Mouse (Mus musculus): ENCODE measurements around the gene Dcaf7. TPM values are rescaled to one million over a fixed set of nuclear protein-coding genes. Genes with fewer than 3 reads are reported as not detected.
A peak's percentile ranks its signal among the peaks of the same experiment; 100 is the strongest.
"Not testable (repeated sequence)": the region's sequence is repeated elsewhere in the genome, so short reads cannot be mapped to it uniquely, and the experiment has no call there.

Dcaf7 gene
- total RNA-seq, 4 experiments from 2014 or later = 21.1 to 27.1 (median 25.0) TPM

DNA sequence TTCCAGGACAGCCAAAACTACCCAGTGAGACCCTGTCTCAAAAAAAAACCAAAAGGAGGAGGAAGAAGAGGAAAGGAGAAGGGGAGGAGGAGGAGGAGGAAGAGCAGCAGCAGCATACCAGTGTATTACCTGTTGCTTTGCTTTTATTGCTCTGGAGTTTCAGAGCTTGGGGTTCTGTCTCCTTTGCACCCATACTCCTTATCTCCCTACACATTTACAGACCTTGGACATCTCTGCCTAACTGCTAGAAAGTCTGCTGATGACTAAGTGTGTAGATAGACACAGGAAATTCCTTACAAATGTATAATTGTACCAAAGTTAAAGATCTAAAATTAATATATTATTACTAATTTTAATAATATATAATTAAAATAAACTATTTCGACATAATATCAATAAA lies 8.6 kb downstream of the Dcaf7 start:
- DNase-seq (ENCODE audit: low spot score in 2 of 2) = no peak

DNA sequence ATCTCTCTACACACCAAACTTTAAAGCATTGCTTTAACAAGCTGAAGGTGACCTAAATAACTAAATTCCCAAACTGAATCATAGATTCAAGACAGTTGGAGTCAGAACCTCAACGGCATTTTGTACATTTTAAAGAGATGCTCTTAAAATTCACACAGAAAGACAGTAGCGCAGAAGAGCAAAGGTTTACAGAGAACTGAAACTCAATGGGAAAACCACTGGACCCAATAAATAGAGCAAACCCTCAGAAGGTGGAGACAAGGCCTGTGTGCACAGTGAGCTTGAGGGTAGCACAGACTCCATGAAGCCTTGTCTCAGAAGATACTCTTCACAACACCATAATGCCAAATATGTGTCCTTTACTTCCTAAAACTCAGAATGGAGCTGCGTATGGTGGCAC lies 9.1 kb downstream of the Dcaf7 start:
- no peak for DNase-seq (ENCODE audit: low spot score in 2 of 2)

DNA sequence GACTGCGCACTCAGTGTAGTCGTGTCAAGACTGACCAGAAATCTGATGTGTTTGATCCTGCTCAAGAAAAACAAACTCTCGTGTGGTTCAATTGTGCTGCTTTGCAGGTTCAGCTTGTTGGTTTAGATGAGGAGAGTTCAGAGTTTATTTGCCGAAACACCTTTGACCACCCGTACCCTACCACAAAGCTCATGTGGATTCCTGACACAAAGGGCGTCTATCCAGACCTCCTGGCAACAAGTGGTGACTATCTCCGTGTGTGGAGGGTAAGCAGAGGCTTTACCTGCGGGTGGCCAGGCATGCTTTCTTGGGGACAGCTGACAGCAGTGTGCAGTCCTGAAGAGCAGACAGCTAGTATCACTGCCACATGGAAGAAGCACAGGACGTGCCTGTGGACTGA lies 9.9 kb downstream of the Dcaf7 start:
- DNase-seq (ENCODE audit: low spot score in 2 of 2) = no peak

DNA sequence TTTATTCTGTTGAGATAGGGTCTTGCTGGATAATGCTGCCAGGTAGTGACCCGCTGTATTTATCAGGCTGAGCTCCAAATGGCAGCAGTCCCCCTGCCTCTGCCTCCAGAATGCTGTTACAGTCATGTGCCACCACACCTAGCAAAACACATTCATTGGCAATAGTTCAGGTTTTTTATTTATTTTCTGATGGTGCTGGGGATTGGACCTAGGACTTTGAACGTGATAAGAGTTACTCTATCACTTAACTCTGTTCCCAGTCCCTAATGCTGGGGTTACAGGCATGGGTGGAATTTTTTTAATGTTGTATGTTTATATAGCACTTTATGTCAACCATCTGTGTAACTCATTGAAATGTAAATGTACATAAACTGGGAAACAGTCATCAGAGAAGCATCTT lies 17.2 kb downstream of the Dcaf7 start:
- no peak for DNase-seq (ENCODE audit: low spot score in 2 of 2)

DNA sequence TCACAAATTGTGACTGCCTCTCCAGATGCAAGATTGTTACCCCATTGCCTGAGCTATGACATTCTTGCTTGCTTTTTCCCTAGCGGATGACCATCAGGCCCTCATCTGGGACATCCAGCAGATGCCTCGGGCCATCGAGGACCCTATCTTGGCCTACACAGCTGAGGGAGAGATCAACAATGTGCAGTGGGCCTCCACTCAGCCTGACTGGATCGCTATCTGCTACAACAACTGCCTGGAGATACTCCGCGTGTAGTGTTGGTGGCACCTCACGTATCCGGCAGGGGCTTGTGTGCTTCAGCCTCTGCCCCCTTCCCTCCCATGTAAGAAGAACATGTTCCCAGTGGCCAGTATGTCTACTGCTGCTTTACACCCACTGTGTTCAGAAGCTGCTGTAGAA lies 17.9 kb downstream of the Dcaf7 start:
- no peak for DNase-seq (ENCODE audit: low spot score in 2 of 2)

DNA sequence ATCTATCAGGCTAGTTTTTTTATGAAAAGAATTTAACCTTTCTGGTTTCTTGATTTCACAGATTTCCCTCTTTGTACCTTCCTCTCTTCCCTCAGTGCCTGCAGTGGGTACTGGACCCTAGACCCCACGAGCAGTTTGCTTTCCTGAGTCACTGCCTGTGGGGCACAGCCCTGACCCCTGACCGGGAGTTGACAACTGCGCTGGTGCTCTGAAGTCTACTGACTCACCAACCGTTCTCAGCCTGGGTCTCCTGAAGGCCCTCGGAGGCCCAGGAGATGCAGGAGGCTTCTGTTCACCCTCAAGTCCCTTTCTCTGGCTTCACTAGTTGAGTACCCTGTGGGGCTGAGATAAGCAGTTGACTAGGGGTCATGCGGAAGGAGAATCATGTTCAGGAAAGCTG lies 18.7 kb downstream of the Dcaf7 start:
- DNase-seq (ENCODE audit: low spot score in 2 of 2) = no peak

DNA sequence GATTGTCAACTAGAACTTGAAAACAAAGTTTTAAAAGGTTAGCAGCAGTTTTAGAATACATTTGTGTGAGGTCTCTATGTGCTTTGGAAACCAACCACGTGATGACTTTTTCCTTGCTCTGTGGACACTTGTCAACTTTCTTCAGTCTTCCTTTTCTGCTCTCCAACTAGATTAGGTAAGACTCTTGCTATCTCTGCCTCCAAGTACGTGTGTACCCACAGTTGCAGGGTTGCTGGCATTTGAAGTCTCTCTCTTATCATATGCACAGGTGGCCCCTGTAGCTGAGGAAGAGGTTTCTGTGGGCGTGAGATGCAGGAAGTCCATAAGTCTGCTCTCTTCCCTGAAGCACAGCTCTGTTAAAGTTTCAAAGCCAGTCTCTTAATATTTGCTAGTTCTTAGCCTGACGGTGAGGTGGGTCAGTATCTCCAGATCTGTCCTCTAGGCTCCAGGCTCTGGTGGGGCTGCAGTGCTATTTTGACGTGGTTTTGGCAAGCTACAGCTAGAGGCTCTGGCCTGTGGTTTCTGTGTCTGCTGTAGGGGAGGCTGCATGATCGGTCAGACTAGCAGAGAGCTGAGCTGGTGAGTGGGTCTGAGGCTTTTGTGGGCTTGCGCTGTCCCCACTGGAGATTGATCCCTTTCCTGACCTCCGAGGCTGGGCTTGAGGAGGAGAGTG lies 20.3 kb downstream of the Dcaf7 start:
- DNase-seq (ENCODE audit: low spot score in 2 of 2) = no peak

DNA sequence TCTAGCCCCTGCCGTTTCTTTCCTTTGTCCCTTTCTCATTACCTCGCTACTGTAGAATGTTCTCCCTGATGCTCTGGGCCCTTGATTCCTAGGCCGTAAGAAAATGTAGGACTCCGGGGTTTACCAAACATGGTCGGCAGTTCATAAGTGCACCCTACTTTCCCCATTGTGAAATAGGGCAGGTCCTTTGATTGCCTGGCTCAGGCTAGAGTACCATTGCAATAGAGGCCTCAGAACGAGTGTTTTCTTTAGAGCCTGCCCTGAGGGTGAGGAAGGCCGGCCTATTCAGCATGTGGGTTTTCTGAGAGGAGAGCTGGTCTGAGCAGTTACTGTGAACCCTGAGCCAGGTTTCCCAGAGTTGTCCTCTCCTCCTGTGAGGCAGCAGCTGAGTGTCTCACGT lies 21.3 kb downstream of the Dcaf7 start:
- DNase-seq (ENCODE audit: low spot score in 2 of 2) = no peak

DNA sequence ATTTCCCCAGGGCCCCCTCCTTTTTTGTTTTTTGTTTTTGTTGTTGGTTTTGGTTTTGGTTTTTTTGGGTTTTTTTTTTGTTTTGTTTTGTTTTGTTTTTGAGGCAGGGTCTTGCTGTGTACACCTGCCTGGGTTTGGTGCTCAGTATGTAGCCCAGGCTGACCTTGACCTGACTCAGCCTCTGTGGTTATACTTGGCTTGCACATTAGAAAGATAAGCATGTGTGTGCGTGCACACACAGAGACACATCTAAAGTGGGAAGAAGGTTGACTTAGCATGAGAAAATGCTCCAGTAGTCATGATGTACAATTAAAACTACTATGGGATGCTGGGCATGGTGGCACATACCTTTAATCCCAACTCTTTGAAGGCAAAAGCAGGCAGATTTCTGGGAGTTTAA lies 23.9 kb downstream of the Dcaf7 start:
- DNase-seq (ENCODE audit: low spot score in 2 of 2) = no peak

DNA sequence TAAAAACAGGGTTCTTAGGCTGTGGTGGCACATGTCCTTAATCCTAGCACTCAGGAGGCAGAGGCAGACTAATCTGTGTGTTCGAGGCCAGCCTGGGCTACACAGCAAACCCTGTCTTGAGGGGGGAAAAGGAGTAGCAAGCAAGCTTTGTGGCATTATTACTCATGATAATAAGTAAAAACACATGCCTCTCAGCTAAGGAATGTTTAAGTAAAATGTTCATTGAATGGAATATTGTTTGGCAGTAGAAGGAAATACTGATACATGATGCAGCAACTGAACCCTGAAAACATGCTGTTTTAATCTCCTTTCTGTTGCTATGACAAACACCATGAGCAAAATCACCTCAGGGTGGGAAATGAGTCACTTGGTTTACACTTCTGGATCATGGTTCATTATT lies 24.6 kb downstream of the Dcaf7 start:
- DNase-seq (ENCODE audit: low spot score in 2 of 2) = no peak

DNA sequence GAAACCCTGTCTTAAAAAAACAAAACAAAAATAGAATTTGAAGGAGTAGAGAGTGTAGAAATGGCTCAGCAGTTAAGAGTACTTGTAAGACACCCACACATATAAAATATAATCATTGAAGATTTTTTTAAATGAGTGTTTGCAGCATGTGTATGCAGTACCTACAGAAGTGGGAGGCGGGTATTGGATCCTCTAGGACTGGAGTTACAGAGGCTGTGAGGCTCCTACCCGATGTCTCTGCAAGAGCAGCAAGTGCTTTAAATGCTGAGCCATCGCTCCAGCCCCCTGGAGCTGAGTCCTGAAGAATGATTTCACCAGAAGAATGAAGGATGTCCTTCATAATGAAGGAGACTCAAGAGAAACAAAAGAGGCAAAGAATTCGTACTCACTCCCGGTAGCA lies 27.1 kb downstream of the Dcaf7 start:
- DNase-seq (ENCODE audit: low spot score in 2 of 2) = no peak

DNA sequence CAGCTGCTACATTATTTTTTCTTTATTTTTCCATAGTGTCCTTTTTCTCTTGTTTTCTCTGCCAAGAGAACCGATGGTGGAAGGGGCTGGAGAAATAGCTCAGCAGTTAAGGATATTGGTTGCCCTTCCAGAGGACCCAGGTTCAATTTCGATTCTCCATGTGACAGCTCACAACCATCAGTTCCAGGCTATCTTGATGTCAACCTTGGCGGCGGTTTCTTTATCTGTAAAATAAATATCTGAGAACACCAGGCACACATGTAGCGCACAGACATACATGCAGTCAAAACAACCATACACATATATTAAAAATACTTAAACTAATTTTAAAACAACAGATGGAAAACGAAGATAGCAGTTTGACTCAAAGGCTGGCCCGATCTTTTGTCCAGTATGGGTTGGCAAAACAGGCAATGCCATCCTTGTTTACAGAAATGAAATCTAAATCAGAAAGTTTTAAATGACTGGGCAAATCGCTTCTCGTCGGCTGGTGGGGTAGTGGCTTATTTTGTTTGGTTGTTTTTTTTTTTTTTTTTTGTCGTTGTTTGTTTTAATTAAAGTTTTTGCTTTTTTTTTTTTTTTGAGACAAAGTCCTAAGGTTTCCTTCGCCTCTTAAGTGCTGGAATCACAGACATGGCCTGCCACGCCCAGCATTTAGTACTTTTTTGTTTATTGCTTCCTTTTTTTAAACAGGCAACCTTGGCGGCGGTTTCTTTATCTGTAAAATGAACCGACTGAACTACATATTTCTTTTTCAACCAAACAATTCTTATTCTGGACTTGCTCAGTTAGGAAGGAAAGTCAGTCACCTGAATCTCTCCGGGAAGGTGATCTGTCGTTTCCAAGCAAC lies 28.6 kb downstream of the Dcaf7 start:
- no peak for DNase-seq (ENCODE audit: low spot score in 2 of 2)

DNA sequence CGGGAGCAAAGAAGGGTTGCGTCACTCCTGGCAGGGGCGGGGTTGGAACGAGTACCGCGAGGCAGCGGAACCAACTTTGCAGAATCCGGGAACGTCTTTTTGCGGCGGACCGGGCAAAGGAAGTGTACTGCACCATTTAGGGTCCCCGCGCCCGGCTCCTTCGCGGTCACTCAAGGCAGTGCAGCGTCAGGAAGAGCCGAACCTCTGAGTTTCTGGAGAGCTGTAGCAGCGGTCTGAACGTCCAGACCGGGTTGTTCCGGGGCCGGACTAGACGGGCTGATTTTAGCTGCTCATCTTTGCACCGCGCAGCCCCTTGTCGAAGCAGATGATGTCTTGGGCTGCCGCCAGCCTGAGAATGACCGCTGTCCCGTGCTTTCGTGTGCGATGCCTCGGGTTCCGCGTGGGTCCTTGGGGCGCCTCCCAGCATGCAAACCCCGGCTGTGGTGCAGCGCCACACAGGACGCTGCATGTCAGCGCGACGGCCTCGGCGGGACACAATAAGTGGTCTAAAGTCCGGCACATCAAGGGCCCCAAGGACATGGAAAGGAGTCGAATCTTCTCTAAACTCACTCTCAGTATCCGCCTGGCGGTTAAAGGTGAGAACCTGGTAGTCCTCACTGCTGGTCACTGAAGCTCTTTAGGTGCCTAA lies 29.4 kb downstream of the Dcaf7 start, which contains the start of gene Taco1:
Taco1 (plus strand) TSS at position 139 of the 649 bp plus-strand sequence.
- peak; percentile 90 to 92 for DNase-seq (ENCODE audit: low spot score in 2 of 2)

DNA sequence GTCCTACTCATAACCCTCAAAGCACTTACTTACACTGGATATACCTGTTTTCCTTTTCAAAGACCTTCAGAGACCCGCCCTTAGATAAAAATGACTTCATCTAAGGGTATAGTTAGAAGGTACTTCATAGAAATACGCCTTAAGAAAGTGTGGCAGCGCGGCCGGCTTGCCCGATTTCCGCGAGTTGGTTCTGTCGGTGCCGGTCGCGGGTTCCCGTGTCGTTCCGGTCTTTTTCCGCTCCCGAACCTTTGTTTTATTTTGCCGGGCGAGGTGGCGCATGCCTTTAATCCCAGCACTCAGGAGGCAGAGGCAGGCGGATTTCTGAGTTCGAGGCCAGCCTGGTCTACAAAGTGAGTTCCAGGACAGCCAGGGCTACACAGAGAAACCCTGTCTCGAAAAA lies 29.9 kb downstream of the Dcaf7 start:
- not testable (repeated sequence) for DNase-seq (ENCODE audit: low spot score in 2 of 2)

DNA sequence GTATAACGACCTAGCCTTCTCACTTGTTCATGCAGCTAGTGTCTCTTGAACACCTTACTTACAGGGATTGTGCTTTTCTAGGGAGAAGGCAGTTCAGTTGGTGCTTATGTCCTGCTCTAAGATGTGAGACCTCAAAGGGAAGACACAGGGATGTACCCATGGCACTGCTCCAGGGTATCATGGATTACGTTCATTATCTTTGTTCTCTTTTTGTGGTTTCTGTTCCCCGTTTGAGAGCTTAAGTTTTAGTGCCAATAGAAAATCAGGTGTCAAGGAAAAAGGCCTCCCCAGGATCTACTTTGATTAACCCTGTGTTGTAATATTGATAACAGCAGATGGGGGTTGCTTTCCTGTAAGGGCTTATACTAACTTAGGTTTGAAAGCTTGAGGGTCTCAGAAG lies 37.1 kb downstream of the Dcaf7 start:
- DNase-seq (ENCODE audit: low spot score in 2 of 2) = no peak

DNA sequence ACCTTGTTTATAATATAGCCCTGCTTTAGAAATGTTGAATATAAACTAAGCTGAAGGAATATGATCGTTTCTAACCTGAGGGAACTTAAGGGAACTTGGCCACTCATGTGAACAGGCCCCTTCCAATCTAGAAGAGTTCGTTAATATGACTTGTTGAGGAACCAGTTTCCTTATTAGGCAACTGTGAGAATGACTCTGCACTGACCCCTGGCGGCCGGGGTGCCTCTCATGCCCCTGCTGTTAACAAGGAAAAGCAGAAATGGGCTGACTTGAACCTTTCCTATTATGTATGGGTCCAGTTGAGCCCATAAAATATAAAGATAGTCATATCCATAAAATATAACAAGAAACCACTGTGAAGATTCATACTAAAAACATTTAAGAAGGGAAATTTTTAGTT lies 39.6 kb downstream of the Dcaf7 start:
- DNase-seq (ENCODE audit: low spot score in 2 of 2) = peak; percentile 24 to 43

DNA sequence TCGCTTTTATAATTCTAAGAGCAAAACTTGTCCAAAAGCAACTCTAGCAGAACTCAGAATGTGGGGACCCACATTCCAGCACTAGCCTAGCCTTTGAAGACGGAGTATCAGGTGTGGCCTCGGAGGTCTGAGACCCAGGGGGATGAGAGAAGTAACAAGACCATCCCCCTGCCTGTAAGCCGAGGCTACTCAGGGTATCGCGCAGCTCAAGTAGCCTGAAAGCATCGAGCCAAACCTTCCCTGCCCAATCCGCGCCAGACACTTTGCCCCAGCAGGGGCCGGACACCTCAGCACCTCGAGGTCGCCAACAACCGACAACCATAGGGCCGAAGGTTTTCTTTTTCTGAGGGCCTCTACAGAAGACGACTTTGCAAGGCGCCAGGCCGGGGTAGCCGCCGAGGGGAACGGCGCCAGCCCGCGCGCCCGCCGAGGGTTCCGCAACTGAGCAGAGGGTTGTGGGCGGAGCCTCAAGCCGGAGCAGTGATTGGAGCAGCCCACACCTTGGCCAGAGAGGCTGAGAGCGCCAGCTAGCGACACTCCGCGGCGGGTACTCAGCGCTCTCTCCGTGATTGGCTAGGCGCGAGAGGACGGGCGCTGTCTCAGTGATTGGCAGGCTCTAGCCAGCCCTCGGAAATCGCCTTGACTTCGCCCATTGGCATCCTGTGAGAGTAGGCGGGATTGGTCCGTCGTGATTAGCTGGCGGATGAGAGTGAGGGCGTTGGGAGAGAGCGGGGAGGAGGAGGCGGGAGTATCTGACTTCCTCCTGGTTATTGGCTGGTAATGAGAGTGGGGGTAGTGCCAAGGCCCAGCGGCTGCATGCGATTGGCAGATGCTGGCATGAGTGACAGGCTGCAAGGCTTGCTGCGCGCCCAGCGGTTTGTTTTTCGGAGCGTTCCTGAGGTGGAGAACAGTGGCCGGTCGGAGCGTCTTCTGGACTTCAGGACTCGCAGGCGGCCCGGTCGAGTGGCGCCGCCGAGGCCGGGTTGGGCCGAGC lies 47.3 kb downstream of the Dcaf7 start, which contains the start of gene Map3k3:
Map3k3 (plus strand) TSS at position 906 of the 994 bp plus-strand sequence.
- peak; percentile 99 to 100 for DNase-seq (ENCODE audit: low spot score in 2 of 2)

DNA sequence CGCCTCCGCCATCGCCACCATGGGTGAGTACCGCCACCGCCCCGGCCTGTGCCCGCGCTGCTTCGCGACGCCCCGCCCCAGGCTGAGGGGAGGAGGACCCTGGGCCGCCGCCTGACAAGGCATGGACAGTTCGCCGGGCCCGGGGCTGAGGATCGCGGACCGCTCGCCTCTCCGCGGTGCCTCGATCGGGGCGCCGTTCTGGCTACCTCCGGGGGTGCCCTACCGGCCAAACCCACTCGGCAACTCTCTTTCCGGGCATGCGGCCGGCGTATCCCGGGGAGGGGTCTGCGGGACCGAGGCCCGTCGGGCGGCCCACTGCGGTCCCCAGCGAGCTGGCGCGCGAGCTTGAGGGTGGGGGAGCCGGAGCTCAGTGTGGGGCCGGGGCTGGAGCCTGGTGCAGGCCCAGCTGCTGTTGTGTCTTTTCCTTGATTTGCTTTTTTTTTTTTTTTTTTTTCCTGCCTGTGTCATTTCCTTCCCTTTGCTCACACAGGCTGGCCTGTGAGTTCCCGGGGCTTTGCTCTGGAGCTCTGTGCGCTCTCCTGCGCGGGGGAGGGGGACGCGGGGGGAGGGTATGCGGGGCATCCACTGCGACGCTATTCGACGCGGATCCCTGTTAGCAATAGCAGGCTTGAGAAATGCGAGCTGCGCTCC lies 48.4 kb downstream of the Dcaf7 start:
- DNase-seq (ENCODE audit: low spot score in 2 of 2) = peak; percentile 59 to 73

DNA sequence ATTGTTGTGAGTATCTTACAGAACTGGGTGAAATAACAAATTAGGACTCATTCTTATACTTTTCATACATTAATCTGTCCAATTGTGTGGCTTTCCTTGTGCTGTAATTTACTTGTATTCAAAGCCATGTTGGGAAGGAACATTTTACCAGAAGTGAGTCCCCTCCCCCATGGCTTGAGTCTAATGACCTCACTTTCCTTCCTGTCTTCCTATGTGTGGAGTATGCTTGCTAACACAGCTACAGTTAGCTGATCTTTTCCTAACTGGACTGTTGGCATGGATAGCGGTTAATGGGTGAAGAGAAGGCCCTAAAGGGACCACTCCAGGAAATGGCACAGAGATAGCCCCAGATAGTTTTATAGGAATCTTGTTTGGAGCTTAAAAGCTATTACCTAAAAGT lies 61.6 kb downstream of the Dcaf7 start:
- no peak for DNase-seq (ENCODE audit: low spot score in 2 of 2)

DNA sequence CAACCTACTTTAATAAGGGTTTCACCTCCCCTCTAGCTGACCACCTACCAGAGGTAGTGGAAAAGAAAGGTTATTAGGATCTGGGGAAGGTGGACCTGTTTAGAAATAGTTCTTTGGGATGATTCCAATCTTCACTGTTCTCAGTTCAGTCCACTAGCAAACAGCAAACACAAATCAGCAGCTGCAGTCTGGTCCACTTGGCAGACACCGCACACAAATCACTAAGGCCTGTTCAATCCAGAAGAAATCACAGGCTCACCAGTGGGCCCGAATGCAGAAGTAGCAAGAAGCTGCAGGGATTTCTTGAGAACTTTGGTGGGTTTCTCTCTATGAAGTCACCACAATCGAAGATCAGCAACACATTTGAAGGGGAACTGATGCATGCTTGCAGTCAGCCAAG lies 66.2 kb downstream of the Dcaf7 start:
- no peak for DNase-seq (ENCODE audit: low spot score in 2 of 2)

Measured in gastrocnemius, adult 8-10 months (tissue).